8 mouse cellular contexts compared by ENCODE assay signal in genomic region chr3:98382246-98382939, GRCm38 (mm10). TPM values are rescaled to one million over a fixed set of nuclear protein-coding genes. Genes with fewer than 3 reads are reported as not detected.
A peak's percentile ranks its signal among the peaks of the same experiment; 100 is the strongest.
DNase-seq lines count a peak whose midpoint lies in the region; ATAC-seq and TF ChIP-seq lines count a peak whose summit lies in the region.

Gene Zfp697 (plus strand): TSS chr3:98382461.

- POLR2A ChIA-PET in Patski (lab: Charles Lee) = interaction anchor here (0.6 to 3.9 kb wide), 10 partner anchors 11 to 60 kb away, joined by 3 to 26 read pairs (median 4); no protein-coding TSS in a partner anchor

- CTCF ChIA-PET in Patski (lab: Charles Lee) = interaction anchor here (0.6 to 3.6 kb wide), 15 partner anchors 8 to 156 kb away, joined by 3 to 15 read pairs (median 5); no protein-coding TSS in a partner anchor

- peak within 1 kb of the TSS; percentile 86 for H3K4me3 ChIP-seq in lung, adult 2 months (replicated peaks; ENCODE audit: extremely low read depth, low read depth, low read length)
- peak within 1 kb of the TSS; percentile 84 for H3K4me3 ChIP-seq in olfactory bulb, adult 2 months (ENCODE audit: insufficient read depth, low read depth, low read length)

- peaks cover 11% of the 10 kb centered on the region for H3K4me1 ChIP-seq in lung, adult 2 months (ENCODE audit: control insufficient read depth, insufficient read depth, low read length)
- H3K4me1 ChIP-seq in olfactory bulb, adult 2 months (ENCODE audit: control insufficient read depth, insufficient read depth, low read length) = peaks cover 7% of the 10 kb centered on the region

- ATAC-seq in Patski = peak; percentile 92
- ATAC-seq in hematopoietic stem cell, adult 5-6 weeks (replicated peaks in 1 of 2; ENCODE audit: insufficient read depth in 1 of 2, low FRiP score in 2 of 2, low TSS enrichment in 1 of 2, low read depth in 1 of 2, poor library complexity in 2 of 2, severe bottlenecking in 2 of 2) = peak; percentile 59 to 67

- peak; percentile 76 for DNase-seq in Patski (ENCODE audit: low read depth, low spot score)
- DNase-seq in cerebellum, adult 9-10 months = peak; percentile 90
- DNase-seq in frontal cortex, postnatal 10 days (ENCODE audit: low spot score in 2 of 2) = peak; percentile 59 to 80
- DNase-seq in layer of hippocampus, adult 8-10 months (ENCODE audit: low spot score in 2 of 2) = peak; percentile 69 to 75
- DNase-seq in lung, adult 2 months = peak; percentile 78
- peak; percentile 79 for DNase-seq in yolk sac, embryonic 10.5 days (ENCODE audit: low spot score)

- no peaks in the 10 kb centered on the region for H3K27me3 ChIP-seq in Patski

- H3K27ac ChIP-seq in olfactory bulb, adult 2 months (ENCODE audit: insufficient read depth, low read depth, low read length) = no peak within 1 kb of the TSS

- WGBS in lung, adult 2 months = under 1% methylated on average over 42 of the region's 42 CpGs
- WGBS in olfactory bulb, adult 2 months = under 1% methylated on average over 42 of the region's 42 CpGs

- TF ChIP-seq CTCF in Patski (IDR thresholded peaks at IDR 0.05) = no peak
- no peak for TF ChIP-seq CTCF in lung, adult 2 months (IDR thresholded peaks at IDR 0.05; ENCODE audit: insufficient read depth, low read length)
- peak; percentile 15; the same call in 1 of the 2 replicates for TF ChIP-seq CTCF in olfactory bulb, adult 2 months (IDR thresholded peaks at IDR 0.05; ENCODE audit: insufficient read depth, low read depth, low read length)

- in situ Hi-C loops in Patski (cut with MboI; ENCODE audit: low pct_unique_long_range_greater_than_20kb) = loop anchor here (5.0 kb wide), 1 partner anchor 35 kb away; no protein-coding TSS in a partner anchor

- TF ChIP-seq POLR2A in lung, adult 2 months (IDR thresholded peaks at IDR 0.05; ENCODE audit: borderline replicate concordance, extremely low read depth, low read depth, low read length) = peak; percentile 83; the same call in 1 of the 2 replicates
- TF ChIP-seq POLR2A in olfactory bulb, adult 2 months (IDR thresholded peaks at IDR 0.05; ENCODE audit: insufficient read depth, low read depth, low read length) = peak; percentile 85; the same call in 1 of the 2 replicates

RNA-seq across cellular contexts. Expression of gene Zfp697, which starts in this region (rescaled TPM):
- polyA plus RNA-seq in Patski (2021) = 21.4 TPM
- total RNA-seq in hematopoietic stem cell, adult 5-6 weeks (2017) = 1.3 and 1.9 TPM in 2 replicates
- total RNA-seq in layer of hippocampus, adult 8-10 months (2022) = 10 to 100 TPM; 27.1 to 32.6 (median 27.9) TPM
- polyA plus RNA-seq in lung, adult 2 months (2012; rRNA removed) = 17.0 and 17.9 TPM in 2 replicates
- polyA plus RNA-seq in olfactory bulb, adult 2 months (2012; ENCODE audit: insufficient read depth, insufficient read length, low replicate concordance, missing spikeins) = not detected in 2 replicates

Comparison
In these comparisons a context has a peak if more than half of its experiments do, and no peak if none do; other contexts are left out.
1. RNA of gene Zfp697 (polyA plus RNA-seq): 21.4 TPM in Patski (single experiment) and 17.0 to 17.9 TPM in lung, adult 2 months; not detected in olfactory bulb, adult 2 months; every median in the first group is over 10 times any median in the second.
2. Peak in every context shown above with its lines, with median percentiles within 50 percentile points of each other: DNase-seq.